Mouse (Mus musculus): ENCODE results near the gene Tmem130. TPM values are rescaled to one million over a fixed set of nuclear protein-coding genes. Genes with fewer than 3 reads are reported as not detected.
A peak's percentile ranks its signal among the peaks of the same experiment; 100 is the strongest.
"Not testable (repeated sequence)": the region's sequence is repeated elsewhere in the genome, so short reads cannot be mapped to it uniquely, and the experiment has no call there.

The Tmem130 gene
- polyA plus RNA-seq, 1 experiment from 2014 or later = 0.42 TPM

- Histone ChIP-seq H3K4me2 (replicated peaks; ENCODE audit: low read depth, low read length) (peak overlapping the region; percentile 84), H3K27me3 (ENCODE audit: insufficient read depth, low read length) (no peaks in the 10 kb centered on the region), H3K9ac (replicated peaks; ENCODE audit: low read length) (peak overlapping the region; percentile 97), H3K27ac (ENCODE audit: low read length) (peak overlapping the region; percentile 94), H3K4me1 (ENCODE audit: insufficient read depth, low read length) (peaks cover 11% of the 10 kb centered on the region), H3K36me3 (ENCODE audit: insufficient read depth, low read length) (peaks cover 26% of the 10 kb centered on the region), H3K4me3 (ENCODE audit: low read length) (peak overlapping the region; percentile 80), H3K9me3 (ENCODE audit: low read length) (no peaks in the 10 kb centered on the region)
- 17% methylated on average over 8 of the region's 8 CpGs for WGBS
- 0 out of 2 replicates have a peak, but pooled peaks have one; percentile 9 for ATAC-seq (ENCODE audit: low FRiP score, low TSS enrichment)
Observed at GRCm38 (mm10) chr5:144769067-144769482, 7.5 kb upstream of the Tmem130 start.

GRCm38 (mm10) chr5:144767911-144768841, 6.6 kb upstream of the Tmem130 start:
- Histone ChIP-seq H3K4me3 (ENCODE audit: low read length) (peak overlapping the region; percentile 80), H3K36me3 (ENCODE audit: insufficient read depth, low read length) (peaks cover 18% of the 10 kb centered on the region), H3K27ac (ENCODE audit: low read length) (peak overlapping the region; percentile 94), H3K9me3 (ENCODE audit: low read length) (no peaks in the 10 kb centered on the region), H3K4me1 (ENCODE audit: insufficient read depth, low read length) (peaks cover 11% of the 10 kb centered on the region), H3K27me3 (ENCODE audit: insufficient read depth, low read length) (no peaks in the 10 kb centered on the region), H3K9ac (replicated peaks; ENCODE audit: low read length) (peak overlapping the region; percentile 97), H3K4me2 (replicated peaks; ENCODE audit: low read depth, low read length) (peak overlapping the region; percentile 84)
- peak; percentile 94 for ATAC-seq (ENCODE audit: low FRiP score, low TSS enrichment)
- 0% methylated on average over 90 of the region's 92 CpGs for WGBS

- WGBS = 80% methylated on average over 14 of the region's 15 CpGs
- not testable (repeated sequence) for H3K9me3 ChIP-seq (ENCODE audit: low read length); H3K27me3 ChIP-seq (ENCODE audit: insufficient read depth, low read length); ATAC-seq (ENCODE audit: low FRiP score, low TSS enrichment)
- H3K4me3 ChIP-seq (ENCODE audit: low read length) = peak within 1 kb of the TSS; percentile 80
- H3K36me3 ChIP-seq (ENCODE audit: insufficient read depth, low read length) = peaks cover 12% of the 10 kb centered on the region; the same call in 1 of the 2 replicates
- peak within 1 kb of the TSS; percentile 97 for H3K9ac ChIP-seq (replicated peaks; ENCODE audit: low read length)
- peak within 1 kb of the TSS; percentile 94 for H3K27ac ChIP-seq (ENCODE audit: low read length)
- peak within 1 kb of the TSS; percentile 84 for H3K4me2 ChIP-seq (replicated peaks; ENCODE audit: low read depth, low read length)
- H3K4me1 ChIP-seq (ENCODE audit: insufficient read depth, low read length) = peaks cover 11% of the 10 kb centered on the region
Observed at GRCm38 (mm10) chr5:144767106-144767798, 5.6 kb upstream of the Tmem130 start, which contains the start of gene Trrap. Trrap (plus strand) TSS chr5:144767732.

- Histone ChIP-seq H3K9me3 (ENCODE audit: low read length) (no peaks in the 10 kb centered on the region), H3K9ac (replicated peaks; ENCODE audit: low read length) (no peak overlapping the region)
Observed at GRCm38 (mm10) chr5:144766646-144767045, 5.0 kb upstream of the Tmem130 start.

GRCm38 (mm10) chr5:144766026-144766425, 4.4 kb upstream of the Tmem130 start:
- no peak overlapping the region for H3K4me3 ChIP-seq (ENCODE audit: low read length)
- peak overlapping the region; percentile 21; the same call in 1 of the 2 replicates for H3K27ac ChIP-seq (ENCODE audit: low read length)
- no peak overlapping the region for H3K9ac ChIP-seq (replicated peaks; ENCODE audit: low read length)
- H3K4me2 ChIP-seq (replicated peaks; ENCODE audit: low read depth, low read length) = no peak overlapping the region
- peaks cover 1% of the 10 kb centered on the region; the same call in 1 of the 2 replicates for H3K36me3 ChIP-seq (ENCODE audit: insufficient read depth, low read length)
- H3K4me1 ChIP-seq (ENCODE audit: insufficient read depth, low read length) = peaks cover 18% of the 10 kb centered on the region
- no peaks in the 10 kb centered on the region for H3K9me3 ChIP-seq (ENCODE audit: low read length)
- 0 out of 2 replicates have a peak, but pooled peaks have one; percentile 5 for ATAC-seq (ENCODE audit: low FRiP score, low TSS enrichment)
- 50% methylated on average over 7 of the region's 7 CpGs for WGBS
- peaks cover 21% of the 10 kb centered on the region for H3K27me3 ChIP-seq (ENCODE audit: insufficient read depth, low read length)

More at GRCm38 (mm10) chr5:144766646-144767045, 5.0 kb upstream of the Tmem130 start:
- Histone ChIP-seq H3K27ac (ENCODE audit: low read length) (peak overlapping the region; percentile 21; the same call in 1 of the 2 replicates), H3K36me3 (ENCODE audit: insufficient read depth, low read length) (peaks cover 7% of the 10 kb centered on the region; the same call in 1 of the 2 replicates), H3K27me3 (ENCODE audit: insufficient read depth, low read length) (peaks cover 15% of the 10 kb centered on the region), H3K4me3 (ENCODE audit: low read length) (no peak overlapping the region), H3K4me1 (ENCODE audit: insufficient read depth, low read length) (peaks cover 12% of the 10 kb centered on the region), H3K4me2 (replicated peaks; ENCODE audit: low read depth, low read length) (no peak overlapping the region)
- WGBS = 78% methylated on average over 11 of the region's 11 CpGs
- ATAC-seq (ENCODE audit: low FRiP score, low TSS enrichment) = no peak

GRCm38 (mm10) chr5:144758422-144758821, 3.2 kb downstream of the Tmem130 start:
- Histone ChIP-seq H3K36me3 (ENCODE audit: insufficient read depth, low read length) (no peaks in the 10 kb centered on the region), H3K27ac (ENCODE audit: low read length) (no peak overlapping the region), H3K4me1 (ENCODE audit: insufficient read depth, low read length) (peaks cover 9% of the 10 kb centered on the region), H3K27me3 (ENCODE audit: insufficient read depth, low read length) (peaks cover 32% of the 10 kb centered on the region), H3K4me2 (replicated peaks; ENCODE audit: low read depth, low read length) (no peak overlapping the region), H3K9ac (replicated peaks; ENCODE audit: low read length) (no peak overlapping the region), H3K9me3 (ENCODE audit: low read length) (no peaks in the 10 kb centered on the region), H3K4me3 (ENCODE audit: low read length) (no peak overlapping the region)
- WGBS = 13% methylated on average over 8 of the region's 8 CpGs
- no peak for ATAC-seq (ENCODE audit: low FRiP score, low TSS enrichment)

GRCm38 (mm10) chr5:144757402-144757801, 4.2 kb downstream of the Tmem130 start:
- Histone ChIP-seq H3K9me3 (ENCODE audit: low read length) (no peaks in the 10 kb centered on the region), H3K9ac (replicated peaks; ENCODE audit: low read length) (no peak overlapping the region), H3K27ac (ENCODE audit: low read length) (no peak overlapping the region), H3K4me1 (ENCODE audit: insufficient read depth, low read length) (peaks cover 11% of the 10 kb centered on the region), H3K4me3 (ENCODE audit: low read length) (no peak overlapping the region), H3K27me3 (ENCODE audit: insufficient read depth, low read length) (peaks cover 26% of the 10 kb centered on the region), H3K4me2 (replicated peaks; ENCODE audit: low read depth, low read length) (no peak overlapping the region), H3K36me3 (ENCODE audit: insufficient read depth, low read length) (no peaks in the 10 kb centered on the region)
- 87% methylated on average over 9 of the region's 9 CpGs for WGBS
- ATAC-seq (ENCODE audit: low FRiP score, low TSS enrichment) = no peak

GRCm38 (mm10) chr5:144755191-144755590, 6.4 kb downstream of the Tmem130 start:
- Histone ChIP-seq H3K4me2 (replicated peaks; ENCODE audit: low read depth, low read length) (no peak overlapping the region), H3K36me3 (ENCODE audit: insufficient read depth, low read length) (no peaks in the 10 kb centered on the region), H3K4me3 (ENCODE audit: low read length) (no peak overlapping the region), H3K4me1 (ENCODE audit: insufficient read depth, low read length) (peaks cover 4% of the 10 kb centered on the region; the same call in 1 of the 2 replicates), H3K9ac (replicated peaks; ENCODE audit: low read length) (no peak overlapping the region), H3K27me3 (ENCODE audit: insufficient read depth, low read length) (peaks cover 7% of the 10 kb centered on the region; the same call in 1 of the 2 replicates), H3K9me3 (ENCODE audit: low read length) (no peaks in the 10 kb centered on the region), H3K27ac (ENCODE audit: low read length) (no peak overlapping the region)
- ATAC-seq (ENCODE audit: low FRiP score, low TSS enrichment) = no peak
- WGBS = 80% methylated on average over 10 of the region's 10 CpGs

- Histone ChIP-seq H3K4me2 (replicated peaks; ENCODE audit: low read depth, low read length) (no peak overlapping the region), H3K36me3 (ENCODE audit: insufficient read depth, low read length) (no peaks in the 10 kb centered on the region), H3K27me3 (ENCODE audit: insufficient read depth, low read length) (no peaks in the 10 kb centered on the region), H3K9me3 (ENCODE audit: low read length) (no peaks in the 10 kb centered on the region), H3K9ac (replicated peaks; ENCODE audit: low read length) (no peak overlapping the region), H3K4me3 (ENCODE audit: low read length) (no peak overlapping the region), H3K27ac (ENCODE audit: low read length) (no peak overlapping the region), H3K4me1 (ENCODE audit: insufficient read depth, low read length) (peaks cover 4% of the 10 kb centered on the region; the same call in 1 of the 2 replicates)
- WGBS = 66% methylated on average over 7 of the region's 7 CpGs
- no peak for ATAC-seq (ENCODE audit: low FRiP score, low TSS enrichment)
Observed at GRCm38 (mm10) chr5:144753041-144753440, 8.6 kb downstream of the Tmem130 start.

Data from kidney, embryonic 16.5 days (tissue).